Mouse (Mus musculus) heart, adult 2 months (tissue): ENCODE data around the gene Mad1l1. TPM values are rescaled to one million over a fixed set of nuclear protein-coding genes. Genes with fewer than 3 reads are reported as not detected.

Source experiments
- DNase-seq, 2 experiments: peaks; one replicate each; pipeline ENCODE4 v3.0.0; 2021
- H3K27ac ChIP-seq: fragments of 200-600 bp; 2 replicates; pipeline ENCODE4 v1.8.1; 2022
- H3K27me3 ChIP-seq: fragments of 200-500 bp; 2 replicates; pipeline ENCODE4 v1.6.1; 2012; ENCODE audit warnings: mild to moderate bottlenecking, low read length, inconsistent platforms, mixed read lengths; ENCODE audit not compliant: control insufficient read depth, insufficient read depth
- H3K36me3 ChIP-seq: fragments of 200-500 bp; 2 replicates; pipeline ENCODE4 v1.6.1; 2012; ENCODE audit warnings: low read length, inconsistent platforms; ENCODE audit not compliant: control insufficient read depth, insufficient read depth
- H3K4me1 ChIP-seq: fragments of 200-500 bp; 2 replicates; pipeline ENCODE4 v1.6.1; 2011; ENCODE audit warnings: low read length; ENCODE audit not compliant: control insufficient read depth, insufficient read depth
- H3K4me3 ChIP-seq: fragments of 200-600 bp; 2 replicates; pipeline ENCODE4 v1.8.1; 2022
- H3K79me2 ChIP-seq: fragments of 200-500 bp; replicated peaks from 2 replicates; pipeline ENCODE4 v1.6.1; 2012; ENCODE audit warnings: mild to moderate bottlenecking, inconsistent platforms, low read length, moderate library complexity, mixed read lengths; ENCODE audit not compliant: control insufficient read depth, insufficient read depth
- H3K9ac ChIP-seq: fragments of 200-500 bp; 2 replicates; pipeline ENCODE4 v1.6.1; 2012; ENCODE audit warnings: low read depth, mild to moderate bottlenecking, control low read depth, inconsistent platforms, low read length, mixed read lengths
- CTCF ChIP-seq: fragments of 200-600 bp; IDR thresholded peaks from 2 replicates; pipeline ENCODE4 v1.8.1; 2022; ENCODE audit warnings: antibody characterized with exemption, mild to moderate bottlenecking, moderate library complexity
- EP300 ChIP-seq: fragments of 200-500 bp; IDR thresholded peaks from 2 replicates; pipeline ENCODE4 v1.6.1; 2011; ENCODE audit warnings: low read depth, low read length, control low read depth; ENCODE audit not compliant: insufficient read depth
- POLR2A ChIP-seq: fragments of 200-500 bp; IDR thresholded peaks from 2 replicates; pipeline ENCODE4 v1.6.1; 2011; ENCODE audit warnings: mild to moderate bottlenecking, low read depth, low read length, control low read depth; ENCODE audit not compliant: insufficient read depth
- WGBS: fragments of 180-500 bp; shearing (Covaris S2); methylation state at CpG from one replicate; pipeline ENCODE4 v1.1.7; 2018; 5-methylcytosine and 5-hydroxymethylcytosine counted together
- intact Hi-C: fragments of 180-260 bp; cut with DNase I; formaldehyde crosslinking; loops from one replicate; pipeline ENCODE4 v1.15.1; 2025
- polyA plus RNA-seq: library from polyadenylated mRNA; depleted of rRNA; stranded (reverse); fragments of >200 nt; gene quantifications from 2 replicates; pipeline ENCODE4 v1.2.3, GENCODE M21; 2012
- total RNA-seq, 2 experiments: library from RNA; stranded (reverse); gene quantifications; 2 replicates each; pipeline ENCODE4 v1.2.3; 2021

The Mad1l1 gene
- total and polyA plus RNA-seq, 3 experiments = 9.4 to 12.2 (median 10.1) TPM

- intact Hi-C loops = no loop called here
- 90% methylated on average over 2 of the region's 2 CpGs for WGBS
Measured at GRCm38 (mm10) chr5:140248101-140248500, 73.3 kb downstream of the Mad1l1 start.

GRCm38 (mm10) chr5:140240235-140240634 lies 81.1 kb downstream of the Mad1l1 start:
- Histone ChIP-seq H3K4me3 (no peak overlapping the region), H3K27ac (no peak overlapping the region), H3K36me3 (no peaks in the 10 kb centered on the region), H3K79me2 (no peaks in the 10 kb centered on the region), H3K4me1 (no peaks in the 10 kb centered on the region), H3K27me3 (no peaks in the 10 kb centered on the region), H3K9ac (no peak overlapping the region)
- intact Hi-C loops = no loop called here
- no peak for DNase-seq
- TF ChIP-seq POLR2A = no peak
- TF ChIP-seq EP300 = no peak
- 81% methylated on average over 3 of the region's 3 CpGs for WGBS

More at GRCm38 (mm10) chr5:140248101-140248500, 73.3 kb downstream of the Mad1l1 start:
- TF ChIP-seq EP300 = no peak
- no peak for TF ChIP-seq CTCF
- no peak for TF ChIP-seq POLR2A
- no peaks in the 10 kb centered on the region for H3K27me3 ChIP-seq
- H3K27ac ChIP-seq = no peak overlapping the region
- H3K4me3 ChIP-seq = no peak overlapping the region
- no peak for DNase-seq
- H3K4me1 ChIP-seq = no peaks in the 10 kb centered on the region
- no peak overlapping the region for H3K9ac ChIP-seq
- no peaks in the 10 kb centered on the region for H3K36me3 ChIP-seq
- no peaks in the 10 kb centered on the region for H3K79me2 ChIP-seq

- Histone ChIP-seq H3K36me3 (no peaks in the 10 kb centered on the region), H3K79me2 (no peaks in the 10 kb centered on the region), H3K4me1 (no peaks in the 10 kb centered on the region), H3K27ac (no peak overlapping the region), H3K9ac (no peak overlapping the region), H3K4me3 (no peak overlapping the region), H3K27me3 (no peaks in the 10 kb centered on the region)
- DNase-seq = no peak
- intact Hi-C loops = no loop called here
- 62% methylated on average over 3 of the region's 3 CpGs for WGBS
- TF ChIP-seq POLR2A = no peak
- TF ChIP-seq EP300 = no peak
- no peak for TF ChIP-seq CTCF
Measured at GRCm38 (mm10) chr5:140238880-140239279, 82.5 kb downstream of the Mad1l1 start.

- 93% methylated on average over 6 of the region's 6 CpGs for WGBS
- Histone ChIP-seq H3K4me3 (no peak overlapping the region), H3K9ac (no peak overlapping the region), H3K36me3 (no peaks in the 10 kb centered on the region), H3K27ac (no peak overlapping the region), H3K27me3 (no peaks in the 10 kb centered on the region), H3K4me1 (no peaks in the 10 kb centered on the region), H3K79me2 (no peaks in the 10 kb centered on the region)
- no peak for DNase-seq
- intact Hi-C loops = no loop called here
- TF ChIP-seq CTCF = no peak
- no peak for TF ChIP-seq POLR2A
- no peak for TF ChIP-seq EP300
Measured at GRCm38 (mm10) chr5:140230818-140231217, 90.5 kb downstream of the Mad1l1 start.

- 90% methylated on average over 3 of the region's 3 CpGs for WGBS
- no peak for DNase-seq
- Histone ChIP-seq H3K4me1 (no peaks in the 10 kb centered on the region), H3K27ac (no peak overlapping the region), H3K4me3 (no peak overlapping the region), H3K27me3 (no peaks in the 10 kb centered on the region), H3K36me3 (no peaks in the 10 kb centered on the region), H3K9ac (no peak overlapping the region), H3K79me2 (no peaks in the 10 kb centered on the region)
- TF ChIP-seq POLR2A (no peak), CTCF (no peak), EP300 (no peak)
- intact Hi-C loops = no loop called here
Measured at GRCm38 (mm10) chr5:140228306-140228705, 93.0 kb downstream of the Mad1l1 start.

GRCm38 (mm10) chr5:140226871-140227270 lies 94.5 kb downstream of the Mad1l1 start:
- Histone ChIP-seq H3K4me3 (no peak overlapping the region), H3K27me3 (no peaks in the 10 kb centered on the region), H3K4me1 (no peaks in the 10 kb centered on the region), H3K79me2 (no peaks in the 10 kb centered on the region), H3K27ac (no peak overlapping the region), H3K9ac (no peak overlapping the region), H3K36me3 (no peaks in the 10 kb centered on the region)
- intact Hi-C loops = no loop called here
- no peak for TF ChIP-seq EP300
- no peak for TF ChIP-seq CTCF
- no peak for TF ChIP-seq POLR2A
- DNase-seq = no peak
- 91% methylated on average over 3 of the region's 3 CpGs for WGBS
